Mouse (Mus musculus) cerebellum, adult (tissue): ENCODE measurements around the gene Atp8a2.
"Not testable (repeated sequence)": the region's sequence is repeated elsewhere in the genome, so short reads cannot be mapped to it uniquely, and the experiment has no call there.

Experiments
- ATAC-seq: cut with Nextera tagmentation; 2 replicates; pipeline ENCODE4 v1.9.2; 2017; ENCODE audit warnings: mild to moderate bottlenecking, moderate library complexity, mixed read lengths; ENCODE audit not compliant: insufficient number of reproducible peaks, low FRiP score, low TSS enrichment

The Atp8a2 gene

GRCm38 (mm10) chr14:59729298-59730042 is 467.5 kb downstream of the Atp8a2 start:
- ATAC-seq, result no peak

- ATAC-seq, result no peak
Measured at GRCm38 (mm10) chr14:59727016-59727415, 470.0 kb downstream of the Atp8a2 start.

- ATAC-seq, result no peak
Measured at GRCm38 (mm10) chr14:59723163-59723562, 473.8 kb downstream of the Atp8a2 start.

DNA sequence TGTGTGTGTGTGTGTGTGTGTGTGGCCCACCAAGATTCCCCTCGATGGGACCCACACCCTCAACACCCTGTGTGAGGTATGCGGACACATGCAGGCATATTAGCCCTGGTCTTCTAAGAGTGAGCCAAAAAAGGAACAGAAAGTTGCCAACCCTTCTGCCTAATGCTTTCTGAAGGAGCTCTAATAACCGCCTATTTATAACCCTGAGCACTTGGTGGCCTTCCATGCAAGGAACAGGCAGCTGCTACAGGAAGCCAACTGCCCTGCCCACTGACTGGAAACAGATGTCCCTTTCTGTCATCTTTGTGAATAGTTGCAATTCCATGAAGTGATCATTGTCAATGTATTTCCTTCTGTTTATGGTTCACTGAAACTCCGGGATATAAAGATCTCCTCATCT is 475.0 kb downstream of the Atp8a2 start:
- peak; percentile 61 for ATAC-seq

DNA sequence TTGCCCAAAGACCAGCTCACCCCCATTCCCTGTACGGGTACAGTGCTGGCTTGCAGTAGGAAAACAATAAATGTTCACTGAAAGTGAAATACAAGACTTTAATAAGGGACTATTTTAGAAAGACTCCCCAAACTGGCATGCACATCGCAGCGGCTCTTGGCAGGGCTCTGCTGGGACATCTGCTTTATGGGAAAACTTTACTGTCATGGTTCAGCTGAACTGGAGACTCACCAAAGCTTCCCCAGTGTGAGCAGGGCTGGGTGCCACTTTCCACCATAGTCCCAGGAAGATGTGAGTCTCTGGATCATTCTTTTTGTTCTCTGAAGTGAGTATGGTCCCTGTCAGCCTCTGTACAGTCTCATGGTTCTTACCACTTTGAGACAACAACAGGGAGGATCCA is 475.6 kb downstream of the Atp8a2 start:
- ATAC-seq, result no peak; the same call in 1 of the 2 replicates

DNA sequence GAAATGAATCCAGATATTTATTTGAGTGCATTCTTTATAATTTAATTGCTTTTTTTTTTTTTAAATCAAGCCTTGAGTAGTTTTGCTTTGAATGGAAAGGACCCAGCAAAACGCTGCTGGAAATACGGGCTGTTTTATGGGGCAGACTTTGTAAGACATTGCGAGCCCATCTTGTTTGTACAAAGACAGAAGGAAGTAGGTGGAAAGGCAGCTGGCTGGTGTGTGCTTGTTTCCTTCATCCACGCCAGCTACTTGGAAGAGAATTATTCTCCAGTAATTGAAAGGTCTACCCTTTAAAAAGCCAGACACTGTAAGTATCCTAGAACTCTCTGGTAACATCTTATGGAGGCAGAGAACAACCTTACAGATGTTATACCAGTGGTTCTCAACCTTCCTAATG is 476.6 kb downstream of the Atp8a2 start:
- ATAC-seq, result no peak

DNA sequence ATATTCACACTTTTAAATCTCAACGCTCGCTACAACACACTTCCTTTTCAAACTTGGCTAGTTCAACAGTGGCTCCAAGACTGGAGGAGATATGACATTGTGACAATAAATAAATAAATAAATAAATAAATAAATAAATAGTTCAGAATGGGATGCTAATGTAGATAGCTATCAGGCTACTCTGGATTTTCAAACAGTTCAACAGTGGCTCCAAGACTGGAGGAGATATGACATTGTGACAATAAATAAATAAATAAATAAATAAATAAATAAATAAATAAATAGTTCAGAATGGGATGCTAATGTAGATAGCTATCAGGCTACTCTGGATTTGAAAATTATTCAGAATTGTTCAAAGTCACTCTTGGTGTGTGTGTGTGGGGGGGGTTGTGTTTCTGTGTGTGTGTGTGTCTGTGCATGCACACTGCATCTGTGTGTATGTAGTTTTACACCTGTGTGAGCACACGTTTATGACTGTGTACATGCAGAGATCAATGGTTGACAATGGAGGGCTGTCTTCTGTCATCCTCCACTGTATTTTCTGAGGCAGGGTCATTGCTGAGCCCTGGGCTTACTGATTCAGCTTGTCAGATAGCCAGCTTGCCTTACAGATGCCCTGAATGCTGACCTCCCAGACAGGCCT is 480.4 kb downstream of the Atp8a2 start:
- ATAC-seq, result not testable (repeated sequence)

- ATAC-seq, result no peak
Measured at GRCm38 (mm10) chr14:59715695-59716442, 481.1 kb downstream of the Atp8a2 start.

DNA sequence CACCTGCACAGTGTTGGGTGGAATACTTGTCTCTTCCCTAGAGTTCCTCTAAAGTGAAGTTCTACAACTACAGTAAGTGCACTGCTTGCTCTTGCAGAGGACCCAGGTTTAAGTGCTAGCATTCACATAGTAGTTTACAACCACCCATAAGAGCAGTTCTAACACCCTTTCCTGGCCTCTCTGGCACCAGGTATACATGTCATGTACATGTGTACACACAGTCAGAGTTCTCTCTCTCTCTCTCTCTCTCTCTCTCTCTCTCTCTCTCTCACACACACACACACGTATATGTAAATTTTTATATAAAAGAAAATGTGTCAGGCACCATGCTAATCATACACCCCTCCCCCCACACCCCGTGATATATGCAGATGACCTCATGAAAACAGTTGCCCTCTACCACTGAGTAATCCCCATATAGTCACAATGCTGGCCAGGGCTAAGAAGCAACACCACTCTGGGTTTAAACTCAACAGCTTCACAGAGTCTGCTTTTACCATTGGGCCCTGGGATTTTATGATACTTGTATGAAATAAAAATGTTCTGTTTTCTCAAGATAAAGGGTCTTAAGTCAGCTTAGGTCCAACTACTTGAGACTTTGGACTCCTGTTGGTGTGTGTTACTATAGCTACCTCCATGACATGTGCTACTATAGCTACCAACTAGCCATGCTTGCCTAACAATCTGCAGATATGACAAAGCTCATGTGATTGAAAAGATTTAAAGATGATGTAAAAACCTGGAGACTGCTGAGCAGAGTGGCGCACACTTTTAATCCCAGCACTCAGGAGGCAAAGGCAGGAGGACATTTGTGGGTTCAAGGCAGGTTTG is 487.3 kb downstream of the Atp8a2 start:
- no peak for ATAC-seq

GRCm38 (mm10) chr14:59708009-59708408 is 489.0 kb downstream of the Atp8a2 start:
- ATAC-seq, result no peak

GRCm38 (mm10) chr14:59705326-59706058 is 491.5 kb downstream of the Atp8a2 start:
- ATAC-seq, result no peak

- ATAC-seq, result no peak
Measured at GRCm38 (mm10) chr14:59701492-59701891, 495.5 kb downstream of the Atp8a2 start.

- ATAC-seq, result no peak
Measured at GRCm38 (mm10) chr14:59695160-59695559, 501.8 kb downstream of the Atp8a2 start.

DNA sequence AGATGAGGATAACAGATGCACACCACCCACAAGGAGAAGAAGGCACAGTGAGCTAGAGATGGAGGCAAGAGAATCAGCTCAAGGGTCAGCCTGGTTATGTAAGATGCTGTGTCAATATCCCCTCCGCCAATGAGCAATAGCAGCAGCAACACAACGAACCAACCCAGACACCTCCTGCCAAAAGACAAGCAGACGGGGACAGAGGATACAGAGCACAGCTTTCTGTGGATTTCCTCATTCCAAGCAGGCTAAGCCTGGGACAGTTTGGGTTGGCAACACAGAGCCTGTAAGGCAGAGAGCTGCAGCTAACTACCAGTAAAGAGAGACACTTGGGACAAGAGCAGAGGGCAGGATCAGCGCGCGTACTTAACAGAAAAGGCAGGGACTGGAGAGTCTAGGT is 504.8 kb downstream of the Atp8a2 start:
- no peak for ATAC-seq

- no peak for ATAC-seq
Measured at GRCm38 (mm10) chr14:59691402-59691801, 505.6 kb downstream of the Atp8a2 start.

DNA sequence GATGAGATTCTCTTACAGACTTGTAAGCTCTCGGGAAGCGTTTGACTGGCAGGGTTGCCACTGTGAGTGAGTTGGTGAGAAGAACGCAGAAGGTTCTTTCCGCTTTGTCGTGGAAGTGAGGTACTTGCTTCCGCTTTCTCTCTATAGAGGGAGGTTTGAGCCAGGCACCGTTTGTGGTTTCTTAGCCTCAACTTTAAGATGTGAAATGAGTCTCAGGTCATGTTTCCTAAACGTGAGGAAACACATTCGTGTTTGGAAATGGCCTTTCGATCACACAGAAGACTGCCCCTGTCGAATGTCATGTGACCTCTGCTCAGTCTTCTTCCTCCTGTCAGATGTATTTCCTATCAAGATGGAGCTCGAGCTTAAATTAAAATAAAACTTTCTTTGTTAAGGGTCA is 506.0 kb downstream of the Atp8a2 start:
- ATAC-seq, result no peak

- no peak for ATAC-seq
Measured at GRCm38 (mm10) chr14:59689596-59689995, 507.4 kb downstream of the Atp8a2 start.

DNA sequence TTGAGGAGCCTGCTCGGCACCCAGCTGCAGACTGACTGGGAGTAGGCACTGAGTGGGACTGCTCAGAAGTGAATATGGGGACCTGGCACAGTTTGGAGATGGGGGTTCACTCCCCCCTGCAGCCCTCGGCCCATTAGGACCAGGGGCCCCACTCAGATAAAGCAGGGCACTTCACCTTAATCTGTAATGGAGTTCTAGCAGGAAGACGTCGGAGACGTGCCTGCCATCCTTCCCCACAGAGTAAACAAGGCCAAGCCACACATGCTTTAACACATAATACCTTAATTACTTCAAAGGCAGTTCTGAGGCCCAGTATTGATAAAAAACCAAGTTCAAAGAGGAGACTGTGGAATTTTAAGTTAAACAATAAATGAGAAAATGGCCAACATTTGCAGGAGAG is 510.8 kb downstream of the Atp8a2 start:
- ATAC-seq, result no peak

DNA sequence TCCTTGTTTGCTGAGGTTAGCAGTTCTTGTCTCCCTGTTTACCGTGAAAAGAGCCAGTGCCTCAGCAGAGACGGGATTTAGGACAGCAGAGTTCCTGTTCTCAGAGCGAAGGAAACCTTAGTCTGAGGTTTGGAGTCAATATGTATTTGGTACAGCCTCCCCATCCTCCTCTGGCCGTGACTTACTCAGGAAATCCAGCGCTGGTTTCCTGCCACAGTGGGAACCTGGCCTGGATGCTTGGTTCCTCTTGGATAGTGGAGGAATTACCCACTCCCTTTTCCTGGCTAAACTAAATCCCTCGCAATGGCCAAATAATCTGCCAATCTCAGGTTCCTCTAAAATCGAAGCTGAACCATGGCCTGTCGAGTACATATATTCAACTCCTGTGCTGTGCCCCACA is 511.6 kb downstream of the Atp8a2 start:
- ATAC-seq, result no peak

DNA sequence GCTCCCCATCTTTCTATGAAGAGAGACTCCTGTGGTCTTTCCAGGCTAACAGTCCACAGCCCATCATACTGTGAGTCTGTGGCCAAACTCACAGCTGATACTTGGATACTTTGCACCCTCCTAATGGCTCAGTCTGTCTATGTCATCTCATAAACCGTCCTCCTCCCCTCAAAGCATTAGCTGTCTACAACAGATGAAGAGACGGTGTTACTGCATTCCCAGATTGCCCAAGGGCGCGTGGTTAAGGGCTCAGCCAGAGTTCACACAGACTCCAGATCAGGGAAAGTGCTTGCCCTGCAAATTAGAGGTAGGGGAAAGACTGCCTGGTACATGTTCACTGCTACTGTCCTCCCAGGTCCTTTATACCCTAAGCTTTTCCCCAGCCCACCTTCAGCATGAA is 515.1 kb downstream of the Atp8a2 start:
- no peak for ATAC-seq
